Mouse (Mus musculus) thymus, adult 2 months (tissue): Measurements from ENCODE around the gene Pa2g4. TPM values are rescaled to one million over a fixed set of nuclear protein-coding genes. Genes with fewer than 3 reads are reported as not detected.
"Not testable (repeated sequence)": the region's sequence is repeated elsewhere in the genome, so short reads cannot be mapped to it uniquely, and the experiment has no call there.

Experiments
- DNase-seq: peaks from one replicate; pipeline ENCODE4 v3.0.0; 2021
- H3K27ac ChIP-seq: fragments of 200-500 bp; 2 replicates; pipeline ENCODE4 v1.5.1; 2012; ENCODE audit warnings: low read length, control low read depth; ENCODE audit not compliant: control insufficient read depth, insufficient read depth
- H3K27me3 ChIP-seq: fragments of 200-500 bp; 2 replicates; pipeline ENCODE4 v1.6.1; 2012; ENCODE audit warnings: mild to moderate bottlenecking, low read length, moderate library complexity, mixed read lengths; ENCODE audit not compliant: control insufficient read depth, insufficient read depth
- H3K36me3 ChIP-seq: fragments of 200-500 bp; 2 replicates; pipeline ENCODE4 v1.6.1; 2012; ENCODE audit warnings: mild to moderate bottlenecking, low read length, moderate library complexity; ENCODE audit not compliant: control insufficient read depth, insufficient read depth
- H3K4me1 ChIP-seq: fragments of 200-500 bp; replicated peaks from 2 replicates; pipeline ENCODE4 v1.6.1; 2012; ENCODE audit warnings: low read length; ENCODE audit not compliant: control insufficient read depth, insufficient read depth
- H3K4me3 ChIP-seq: fragments of 200-500 bp; 2 replicates; pipeline ENCODE4 v1.5.1; 2012; ENCODE audit warnings: mild to moderate bottlenecking, low read length, control low read depth, moderate library complexity; ENCODE audit not compliant: control insufficient read depth, insufficient read depth
- CTCF ChIP-seq: fragments of 200-500 bp; IDR thresholded peaks from 2 replicates; pipeline ENCODE4 v1.5.1; 2012; ENCODE audit warnings: mild to moderate bottlenecking, control low read depth, low read length, moderate library complexity, borderline replicate concordance; ENCODE audit not compliant: control insufficient read depth, poor library complexity, insufficient read depth; ENCODE audit errors: extremely low read depth
- POLR2A ChIP-seq: fragments of 200-500 bp; IDR thresholded peaks from 2 replicates; pipeline ENCODE4 v1.6.1; 2012; ENCODE audit warnings: mild to moderate bottlenecking, low read length, control low read depth, moderate library complexity; ENCODE audit not compliant: control insufficient read depth, poor library complexity, insufficient read depth; ENCODE audit errors: extremely low read depth
- WGBS: fragments of 180-500 bp; shearing (Covaris S2); methylation state at CpG from one replicate; pipeline ENCODE4 v1.1.7; 2018; 5-methylcytosine and 5-hydroxymethylcytosine counted together
- polyA plus RNA-seq: library from polyadenylated mRNA; depleted of rRNA; stranded (reverse); fragments of >200 nt; gene quantifications from 2 replicates; pipeline ENCODE4 v1.2.3, GENCODE M21; 2012; rRNA removed

The Pa2g4 gene
- polyA plus RNA-seq = 46.8 and 52.9 TPM in 2 replicates

- Histone ChIP-seq H3K36me3 (peaks cover 6% of the 10 kb centered on the region), H3K4me3 (peak within 1 kb of the TSS; percentile 73), H3K27ac (0 out of 2 replicates have a peak within 1 kb of the TSS, but pooled peaks have one; percentile 27), H3K4me1 (peaks cover 8% of the 10 kb centered on the region), H3K27me3 (no peaks in the 10 kb centered on the region)
- peak; percentile 96 for DNase-seq
- WGBS = under 1% methylated on average over 58 of the region's 58 CpGs
- no peak; the same call in 1 of the 2 replicates for TF ChIP-seq CTCF
- TF ChIP-seq POLR2A = peak; percentile 65
Observed at GRCm38 (mm10) chr10:128565788-128566531, at the start of gene Pa2g4. Gene Pa2g4, minus strand, starts transcription at chr10:128565987.

- no peak for TF ChIP-seq POLR2A
- TF ChIP-seq CTCF = no peak
- H3K27ac ChIP-seq = no peak overlapping the region
- WGBS = 67% methylated on average over 3 of the region's 3 CpGs
- H3K4me3 ChIP-seq = no peak overlapping the region
- H3K36me3 ChIP-seq = no peaks in the 10 kb centered on the region
- H3K4me1 ChIP-seq = peaks cover 2% of the 10 kb centered on the region
- no peak for DNase-seq
- no peaks in the 10 kb centered on the region for H3K27me3 ChIP-seq
Observed at GRCm38 (mm10) chr10:128614934-128615333, 49.1 kb upstream of the Pa2g4 start.

GRCm38 (mm10) chr10:128613820-128614219 lies 48.0 kb upstream of the Pa2g4 start:
- H3K4me3 ChIP-seq, H3K4me1 ChIP-seq, H3K27me3 ChIP-seq, H3K36me3 ChIP-seq, H3K27ac ChIP-seq, DNase-seq: not testable (repeated sequence)
- WGBS = 73% methylated on average over 4 of the region's 4 CpGs

- DNase-seq = no peak
- H3K36me3 ChIP-seq = no peaks in the 10 kb centered on the region
- H3K4me1 ChIP-seq = peaks cover 2% of the 10 kb centered on the region
- H3K27ac ChIP-seq = no peak overlapping the region
- H3K27me3 ChIP-seq = no peaks in the 10 kb centered on the region
- no peak overlapping the region for H3K4me3 ChIP-seq
- TF ChIP-seq POLR2A (no peak), CTCF (no peak)
- WGBS = 39% methylated on average over 6 of the region's 6 CpGs
Observed at GRCm38 (mm10) chr10:128613154-128613440, 47.3 kb upstream of the Pa2g4 start.

- Histone ChIP-seq H3K27me3 (no peaks in the 10 kb centered on the region), H3K4me1 (peaks cover 2% of the 10 kb centered on the region), H3K27ac (no peak overlapping the region), H3K36me3 (no peaks in the 10 kb centered on the region), H3K4me3 (no peak overlapping the region)
- peak; percentile 81 for DNase-seq
- 17% methylated on average over 16 of the region's 16 CpGs for WGBS
- TF ChIP-seq CTCF (no peak), POLR2A (no peak)
Observed at GRCm38 (mm10) chr10:128612433-128613153, 46.8 kb upstream of the Pa2g4 start.

- 71% methylated on average over 2 of the region's 2 CpGs for WGBS
- DNase-seq = no peak
- Histone ChIP-seq H3K27me3 (no peaks in the 10 kb centered on the region), H3K27ac (no peak overlapping the region), H3K4me3 (no peak overlapping the region), H3K4me1 (no peaks in the 10 kb centered on the region), H3K36me3 (no peaks in the 10 kb centered on the region)
- no peak for TF ChIP-seq CTCF
- TF ChIP-seq POLR2A = no peak
Observed at GRCm38 (mm10) chr10:128606483-128606882, 40.7 kb upstream of the Pa2g4 start.
